Mouse (Mus musculus): ENCODE results near the gene Epor. TPM values are rescaled to one million over a fixed set of nuclear protein-coding genes. Genes with fewer than 3 reads are reported as not detected.

Epor gene
- total and polyA plus RNA-seq, 2 experiments: 0.74 to 5.0 TPM

- Histone ChIP-seq H3K79me2 (ENCODE audit: control insufficient read depth, insufficient read depth, low read length) (no peaks in the 10 kb centered on the region), H3K36me3 (ENCODE audit: control insufficient read depth, insufficient read depth, low read length) (no peaks in the 10 kb centered on the region), H3K4me1 (ENCODE audit: control insufficient read depth, insufficient read depth, low read length) (no peaks in the 10 kb centered on the region), H3K9ac (ENCODE audit: low read depth, low read length) (no peak overlapping the region), H3K27ac (replicated peaks; ENCODE audit: insufficient read depth, low read depth, low read length) (no peak overlapping the region), H3K27me3 (ENCODE audit: control insufficient read depth, insufficient read depth, low read length) (no peaks in the 10 kb centered on the region), H3K4me3 (ENCODE audit: insufficient read depth, low read depth, low read length) (no peak overlapping the region)
- 61% methylated on average over 6 of the region's 6 CpGs for WGBS
- no peak for TF ChIP-seq CTCF (IDR thresholded peaks at IDR 0.05; ENCODE audit: low read depth, low read length)
- TF ChIP-seq POLR2A (IDR thresholded peaks at IDR 0.05; ENCODE audit: extremely low read depth, insufficient read depth, low read length): no peak
- no peak for DNase-seq (ENCODE audit: extremely low read depth, low read depth, low spot score)
Measured at GRCm38 (mm10) chr9:21948790-21949189, 14.5 kb downstream of the Epor start.

GRCm38 (mm10) chr9:21948146-21948545 lies 15.2 kb downstream of the Epor start:
- Histone ChIP-seq H3K4me1 (ENCODE audit: control insufficient read depth, insufficient read depth, low read length) (no peaks in the 10 kb centered on the region), H3K4me3 (ENCODE audit: insufficient read depth, low read depth, low read length) (no peak overlapping the region), H3K27ac (replicated peaks; ENCODE audit: insufficient read depth, low read depth, low read length) (no peak overlapping the region), H3K79me2 (ENCODE audit: control insufficient read depth, insufficient read depth, low read length) (no peaks in the 10 kb centered on the region), H3K27me3 (ENCODE audit: control insufficient read depth, insufficient read depth, low read length) (no peaks in the 10 kb centered on the region), H3K36me3 (ENCODE audit: control insufficient read depth, insufficient read depth, low read length) (no peaks in the 10 kb centered on the region), H3K9ac (ENCODE audit: low read depth, low read length) (no peak overlapping the region)
- TF ChIP-seq CTCF (IDR thresholded peaks at IDR 0.05; ENCODE audit: low read depth, low read length): no peak
- no peak for TF ChIP-seq POLR2A (IDR thresholded peaks at IDR 0.05; ENCODE audit: extremely low read depth, insufficient read depth, low read length)
- DNase-seq (ENCODE audit: extremely low read depth, low read depth, low spot score): no peak
- 60% methylated on average over 8 of the region's 8 CpGs for whole genome bisulfite sequencing

- 31% methylated on average over 26 of the region's 28 CpGs for WGBS
- no peak overlapping the region for H3K4me3 ChIP-seq (ENCODE audit: insufficient read depth, low read depth, low read length)
Measured at GRCm38 (mm10) chr9:21947540-21948130, 15.7 kb downstream of the Epor start.

GRCm38 (mm10) chr9:21944267-21944666 lies 19.0 kb downstream of the Epor start:
- Histone ChIP-seq H3K27me3 (ENCODE audit: control insufficient read depth, insufficient read depth, low read length) (no peaks in the 10 kb centered on the region), H3K4me1 (ENCODE audit: control insufficient read depth, insufficient read depth, low read length) (no peaks in the 10 kb centered on the region), H3K27ac (replicated peaks; ENCODE audit: insufficient read depth, low read depth, low read length) (no peak overlapping the region), H3K4me3 (ENCODE audit: insufficient read depth, low read depth, low read length) (no peak overlapping the region), H3K36me3 (ENCODE audit: control insufficient read depth, insufficient read depth, low read length) (no peaks in the 10 kb centered on the region), H3K79me2 (ENCODE audit: control insufficient read depth, insufficient read depth, low read length) (no peaks in the 10 kb centered on the region), H3K9ac (ENCODE audit: low read depth, low read length) (no peak overlapping the region)
- no peak for TF ChIP-seq POLR2A (IDR thresholded peaks at IDR 0.05; ENCODE audit: extremely low read depth, insufficient read depth, low read length)
- WGBS: 25% methylated on average over 23 of the region's 23 CpGs
- no peak for DNase-seq (ENCODE audit: extremely low read depth, low read depth, low spot score)

More at GRCm38 (mm10) chr9:21947540-21948130, 15.7 kb downstream of the Epor start:
- DNase-seq (ENCODE audit: extremely low read depth, low read depth, low spot score): no peak
- no peaks in the 10 kb centered on the region for H3K79me2 ChIP-seq (ENCODE audit: control insufficient read depth, insufficient read depth, low read length)
- no peak overlapping the region for H3K27ac ChIP-seq (replicated peaks; ENCODE audit: insufficient read depth, low read depth, low read length)
- H3K4me1 ChIP-seq (ENCODE audit: control insufficient read depth, insufficient read depth, low read length): no peaks in the 10 kb centered on the region
- no peaks in the 10 kb centered on the region for H3K36me3 ChIP-seq (ENCODE audit: control insufficient read depth, insufficient read depth, low read length)
- TF ChIP-seq CTCF (IDR thresholded peaks at IDR 0.05; ENCODE audit: low read depth, low read length) (no peak), POLR2A (IDR thresholded peaks at IDR 0.05; ENCODE audit: extremely low read depth, insufficient read depth, low read length) (no peak)
- no peaks in the 10 kb centered on the region for H3K27me3 ChIP-seq (ENCODE audit: control insufficient read depth, insufficient read depth, low read length)
- H3K9ac ChIP-seq (ENCODE audit: low read depth, low read length): no peak overlapping the region

DNA sequence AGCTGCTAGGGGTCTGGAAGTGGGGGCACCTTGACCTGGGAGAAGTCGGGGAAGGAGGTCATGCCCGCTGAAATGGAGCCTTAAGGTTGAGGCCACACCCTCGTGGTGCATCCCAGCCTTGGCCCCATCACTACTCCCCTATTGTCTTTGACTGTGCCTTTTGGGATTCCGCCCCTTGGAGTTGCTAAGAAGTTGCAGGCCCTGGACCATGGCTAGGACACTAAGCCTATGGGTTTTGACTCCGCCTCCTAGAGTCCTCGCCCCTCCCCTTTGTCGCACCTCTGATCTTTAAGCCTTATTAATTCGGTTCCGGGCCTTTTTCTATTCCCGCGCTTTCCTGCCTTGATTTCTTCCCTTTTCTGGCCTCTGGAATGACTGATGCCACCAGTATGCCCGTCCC lies 19.7 kb downstream of the Epor start:
- no peak overlapping the region for H3K27ac ChIP-seq (replicated peaks; ENCODE audit: insufficient read depth, low read depth, low read length)
- no peaks in the 10 kb centered on the region for H3K27me3 ChIP-seq (ENCODE audit: control insufficient read depth, insufficient read depth, low read length)
- H3K9ac ChIP-seq (ENCODE audit: low read depth, low read length): no peak overlapping the region
- no peaks in the 10 kb centered on the region for H3K4me1 ChIP-seq (ENCODE audit: control insufficient read depth, insufficient read depth, low read length)
- no peaks in the 10 kb centered on the region for H3K79me2 ChIP-seq (ENCODE audit: control insufficient read depth, insufficient read depth, low read length)
- WGBS: 44% methylated on average over 12 of the region's 12 CpGs
- no peaks in the 10 kb centered on the region for H3K36me3 ChIP-seq (ENCODE audit: control insufficient read depth, insufficient read depth, low read length)
- H3K4me3 ChIP-seq (ENCODE audit: insufficient read depth, low read depth, low read length): no peak overlapping the region
- no peak for DNase-seq (ENCODE audit: extremely low read depth, low read depth, low spot score)
- TF ChIP-seq CTCF (IDR thresholded peaks at IDR 0.05; ENCODE audit: low read depth, low read length): no peak

GRCm38 (mm10) chr9:21943046-21943445 lies 20.3 kb downstream of the Epor start:
- Histone ChIP-seq H3K4me3 (ENCODE audit: insufficient read depth, low read depth, low read length) (no peak overlapping the region), H3K4me1 (ENCODE audit: control insufficient read depth, insufficient read depth, low read length) (no peaks in the 10 kb centered on the region), H3K79me2 (ENCODE audit: control insufficient read depth, insufficient read depth, low read length) (no peaks in the 10 kb centered on the region), H3K27me3 (ENCODE audit: control insufficient read depth, insufficient read depth, low read length) (no peaks in the 10 kb centered on the region), H3K9ac (ENCODE audit: low read depth, low read length) (no peak overlapping the region), H3K27ac (replicated peaks; ENCODE audit: insufficient read depth, low read depth, low read length) (no peak overlapping the region), H3K36me3 (ENCODE audit: control insufficient read depth, insufficient read depth, low read length) (no peaks in the 10 kb centered on the region)
- no peak for TF ChIP-seq CTCF (IDR thresholded peaks at IDR 0.05; ENCODE audit: low read depth, low read length)
- no peak for TF ChIP-seq POLR2A (IDR thresholded peaks at IDR 0.05; ENCODE audit: extremely low read depth, insufficient read depth, low read length)
- DNase-seq (ENCODE audit: extremely low read depth, low read depth, low spot score): no peak
- 72% methylated on average over 12 of the region's 12 CpGs for WGBS

Measured in liver, adult 2 months (tissue).